Mouse (Mus musculus): ENCODE measurements around the gene Krt31.

Krt31 gene

GRCm38 (mm10) chr11:100050451-100050850 lies at the start of gene Krt31:
Gene Krt31 (minus strand): TSS chr11:100050551.
- DNase-seq (ENCODE audit: low read depth, low spot score), result no peak

GRCm38 (mm10) chr11:100097819-100098218 lies 47.5 kb upstream of the Krt31 start:
- no peak for DNase-seq (ENCODE audit: low read depth, low spot score)

- DNase-seq (ENCODE audit: low read depth, low spot score), result no peak
These were observed 45.8 kb upstream of the Krt31 start, which contains the start of gene Krt35 for GRCm38 (mm10) chr11:100096141-100096540. Gene Krt35 (minus strand): TSS chr11:100096241.

- DNase-seq (ENCODE audit: low read depth, low spot score), result no peak
These were observed 38.2 kb upstream of the Krt31 start for GRCm38 (mm10) chr11:100088378-100089025.

DNA sequence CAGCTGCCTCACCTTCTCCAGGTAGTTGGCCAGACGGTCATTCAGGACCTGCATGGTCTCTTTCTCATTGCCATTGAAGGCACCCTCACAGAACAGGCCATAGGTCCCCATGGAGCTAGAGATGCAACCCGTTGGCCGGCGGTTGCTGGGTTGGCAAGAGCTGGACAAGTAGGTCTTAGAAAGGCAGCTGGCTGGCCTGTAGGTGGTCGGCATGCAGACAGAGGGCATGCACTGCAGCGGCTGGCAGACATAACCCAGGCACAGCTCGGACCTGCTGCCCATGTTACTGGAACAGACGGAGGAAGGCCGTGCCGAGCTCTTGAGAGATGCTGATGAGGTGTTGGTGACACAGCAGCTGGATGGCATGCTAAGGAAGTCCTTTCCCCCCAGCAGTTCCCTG lies 37.5 kb upstream of the Krt31 start, which contains the start of gene Krt32:
Krt32 (minus strand) TSS at position 366 of the 400 bp plus-strand sequence.
- DNase-seq (ENCODE audit: low read depth, low spot score), result no peak

DNA sequence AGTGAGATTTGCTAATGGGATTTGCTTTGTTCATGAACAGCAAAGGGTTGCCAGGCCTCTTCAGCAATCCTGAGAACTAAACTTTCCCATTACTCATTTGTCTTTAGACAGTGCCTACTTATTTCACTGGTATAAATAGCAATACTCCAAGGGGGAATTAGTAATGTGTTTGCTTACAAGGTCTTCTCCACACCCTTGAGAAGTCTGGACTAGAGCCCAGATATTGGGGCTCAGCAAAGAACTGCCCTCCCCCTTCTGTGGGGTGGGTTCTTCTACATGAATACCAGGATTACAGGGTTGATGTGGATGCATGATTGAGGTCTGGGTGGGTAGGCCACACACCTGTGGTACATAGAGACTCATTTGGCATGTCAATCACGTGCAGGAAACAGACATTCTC lies 23.5 kb upstream of the Krt31 start:
- no peak for DNase-seq (ENCODE audit: low read depth, low spot score)

GRCm38 (mm10) chr11:100067293-100068036 lies 17.1 kb upstream of the Krt31 start:
- no peak for DNase-seq (ENCODE audit: low read depth, low spot score)

GRCm38 (mm10) chr11:100066236-100067010 lies 16.1 kb upstream of the Krt31 start:
- no peak for DNase-seq (ENCODE audit: low read depth, low spot score)

- DNase-seq (ENCODE audit: low read depth, low spot score), result no peak
These were observed 8.5 kb upstream of the Krt31 start for GRCm38 (mm10) chr11:100058875-100059274.

- no peak for DNase-seq (ENCODE audit: low read depth, low spot score)
These were observed 5.6 kb upstream of the Krt31 start for GRCm38 (mm10) chr11:100055686-100056655.

- no peak for DNase-seq (ENCODE audit: low read depth, low spot score)
These were observed 3.2 kb downstream of the Krt31 start for GRCm38 (mm10) chr11:100047193-100047592.

GRCm38 (mm10) chr11:100046303-100046866 lies 4.0 kb downstream of the Krt31 start:
- DNase-seq (ENCODE audit: low read depth, low spot score), result no peak

DNA sequence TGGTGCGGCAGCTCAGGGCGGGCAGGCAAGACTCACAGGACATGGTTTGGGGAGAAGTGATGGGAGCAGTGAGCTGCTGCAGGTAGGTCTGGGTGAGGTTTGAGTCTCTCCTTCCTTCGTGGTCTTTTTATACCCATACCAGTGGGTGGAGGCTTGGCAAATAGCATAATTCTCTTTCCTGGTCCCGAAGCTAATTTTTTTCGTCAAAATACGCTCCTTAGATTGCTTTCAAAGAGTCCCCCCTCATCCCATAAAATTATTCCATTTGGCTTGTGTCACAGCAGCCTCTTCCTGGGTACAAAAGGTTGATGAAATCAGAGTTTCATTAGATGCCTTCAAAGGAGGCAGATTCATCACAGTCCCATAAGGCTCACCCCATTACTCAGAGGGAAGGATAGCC lies 8.9 kb downstream of the Krt31 start, which contains the start of gene Krt34:
Krt34 (minus strand) TSS at position 101 of the 400 bp plus-strand sequence.
- no peak for DNase-seq (ENCODE audit: low read depth, low spot score)

- no peak for DNase-seq (ENCODE audit: low read depth, low spot score)
These were observed 20.6 kb downstream of the Krt31 start, which contains the start of gene Krt33b for GRCm38 (mm10) chr11:100029768-100030167. Gene Krt33b (minus strand): TSS chr11:100029868.

DNA sequence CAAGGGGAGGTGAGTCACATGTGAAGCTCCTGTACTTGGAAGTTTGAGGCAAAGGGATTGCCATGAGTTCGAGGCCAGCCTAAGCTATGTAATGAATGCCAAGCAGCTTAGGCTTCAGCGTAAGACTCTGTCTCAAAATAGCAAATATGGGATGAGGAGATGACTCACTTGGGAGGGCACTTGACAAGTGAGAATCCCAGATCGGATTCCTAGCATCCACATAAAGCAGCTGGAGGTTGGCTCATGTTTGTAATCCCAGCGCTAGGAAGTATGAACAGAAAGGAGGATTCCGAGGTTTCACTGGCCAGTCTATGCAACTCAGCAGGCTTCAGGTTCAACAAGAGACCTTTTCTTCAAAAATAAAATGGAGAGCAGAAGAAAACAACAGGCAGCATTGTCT lies 28.9 kb downstream of the Krt31 start:
- no peak for DNase-seq (ENCODE audit: low read depth, low spot score)

- DNase-seq (ENCODE audit: low read depth, low spot score), result no peak
These were observed 30.9 kb downstream of the Krt31 start for GRCm38 (mm10) chr11:100019466-100019865.

DNA sequence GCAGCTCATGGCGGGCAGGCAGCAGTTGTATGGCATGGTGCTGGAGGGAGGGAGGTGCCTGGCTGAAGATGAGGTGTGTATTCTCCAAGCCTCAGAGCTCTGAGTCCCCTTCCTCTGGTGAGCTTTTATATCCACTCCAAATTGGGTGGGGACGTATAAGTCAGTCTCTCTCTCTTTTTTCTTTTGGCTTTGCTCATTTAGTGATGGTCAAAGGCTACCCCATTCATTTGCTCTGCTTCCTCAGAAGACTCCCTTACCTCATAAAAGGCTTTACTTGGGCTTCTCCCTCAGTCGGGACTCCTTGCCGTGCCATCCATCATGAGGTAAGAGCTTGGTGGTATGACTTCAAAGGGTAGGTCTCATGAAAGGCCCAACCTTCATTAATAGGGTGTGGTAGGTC lies 34.2 kb downstream of the Krt31 start, which contains the start of gene Krt33a:
Krt33a (minus strand) TSS at position 101 of the 400 bp plus-strand sequence.
- no peak for DNase-seq (ENCODE audit: low read depth, low spot score)

DNA sequence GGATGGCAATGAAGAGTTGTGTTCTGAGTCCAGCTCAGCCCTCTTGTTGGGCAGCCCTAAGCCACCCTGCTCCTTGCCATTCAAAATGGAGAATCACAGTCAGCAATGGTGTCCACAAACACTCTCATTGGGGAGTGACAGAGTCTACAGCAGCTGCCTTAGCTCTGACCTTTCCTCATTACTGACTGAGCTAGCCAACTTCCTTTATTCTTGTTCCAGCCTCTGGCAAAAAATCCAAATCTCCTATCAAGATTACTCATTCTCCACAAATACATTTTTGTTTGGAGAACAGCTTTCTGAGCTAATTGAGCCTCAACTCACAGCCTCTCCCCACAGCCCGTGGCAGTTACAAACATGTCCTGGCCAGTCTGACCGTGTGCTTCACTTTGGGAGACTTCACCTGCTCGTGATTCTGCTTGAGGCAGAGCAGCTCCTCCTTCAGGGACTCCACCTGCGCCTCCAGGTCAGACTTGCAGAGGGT lies 36.6 kb downstream of the Krt31 start:
- DNase-seq (ENCODE audit: low read depth, low spot score), result no peak

GRCm38 (mm10) chr11:100010682-100011081 lies 39.7 kb downstream of the Krt31 start:
- no peak for DNase-seq (ENCODE audit: low read depth, low spot score)

GRCm38 (mm10) chr11:100008336-100008735 lies 42.0 kb downstream of the Krt31 start:
- no peak for DNase-seq (ENCODE audit: low read depth, low spot score)
